Mouse (Mus musculus) C2C12 (cell line): ENCODE data around the gene Rbfox2.

Source experiments
- CEBPB ChIP-seq: IDR thresholded peaks from one replicate; pipeline ENCODE4 v1.6.1; 2011; ENCODE audit warnings: low read depth, mild to moderate bottlenecking, control low read depth, moderate library complexity
- CTCF ChIP-seq: IDR thresholded peaks from one replicate; pipeline ENCODE4 v1.5.1; 2011; ENCODE audit not compliant: control insufficient read depth, insufficient read depth, insufficient read length
- MAX ChIP-seq: IDR thresholded peaks from one replicate; pipeline ENCODE4 v1.6.1; 2011; ENCODE audit warnings: mild to moderate bottlenecking, control low read depth
- MYOD1 ChIP-seq: IDR thresholded peaks from one replicate; pipeline ENCODE4 v1.6.1; 2011; ENCODE audit warnings: low read depth; ENCODE audit not compliant: control insufficient read depth, insufficient read length
- MYOG ChIP-seq: IDR thresholded peaks from one replicate; pipeline ENCODE4 v1.6.1; 2011; ENCODE audit not compliant: control insufficient read depth, insufficient read length; ENCODE audit errors: extremely low read depth
- USF1 ChIP-seq: IDR thresholded peaks from one replicate; pipeline ENCODE4 v1.6.1; 2011; ENCODE audit warnings: low read depth, mild to moderate bottlenecking, control low read depth, moderate library complexity

DNA sequence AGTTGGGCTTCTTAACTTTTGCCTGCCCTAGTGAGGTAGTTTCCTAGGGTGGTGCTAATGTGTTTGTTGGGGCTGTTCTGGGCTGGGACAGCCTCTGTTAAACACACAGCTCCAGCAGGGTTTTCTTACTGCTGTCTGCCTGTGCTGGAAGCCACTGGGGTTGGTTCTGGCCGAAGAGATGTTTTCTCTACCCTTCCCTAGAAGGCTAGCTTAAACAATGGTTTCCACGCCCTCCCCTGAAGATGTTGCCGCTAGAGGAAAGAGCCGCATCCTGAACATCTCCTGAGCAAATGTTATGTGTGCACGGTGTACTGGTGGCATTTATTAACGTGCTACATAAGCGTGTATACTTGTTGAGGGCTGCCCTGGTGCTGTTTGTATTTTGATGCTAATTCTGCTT lies 41.3 kb upstream of the Rbfox2 start:
- TF ChIP-seq USF1, result no peak
- TF ChIP-seq MAX, result no peak
- TF ChIP-seq CTCF, result no peak
- no peak for TF ChIP-seq MYOG
- no peak for TF ChIP-seq CEBPB
- no peak for TF ChIP-seq MYOD1
